Mouse (Mus musculus): ENCODE data around the gene Tgoln1. TPM values are rescaled to one million over a fixed set of nuclear protein-coding genes. Genes with fewer than 3 reads are reported as not detected.

The Tgoln1 gene
- total RNA-seq (2023), result 100 to 1,000 TPM; 103 to 105 TPM

DNA sequence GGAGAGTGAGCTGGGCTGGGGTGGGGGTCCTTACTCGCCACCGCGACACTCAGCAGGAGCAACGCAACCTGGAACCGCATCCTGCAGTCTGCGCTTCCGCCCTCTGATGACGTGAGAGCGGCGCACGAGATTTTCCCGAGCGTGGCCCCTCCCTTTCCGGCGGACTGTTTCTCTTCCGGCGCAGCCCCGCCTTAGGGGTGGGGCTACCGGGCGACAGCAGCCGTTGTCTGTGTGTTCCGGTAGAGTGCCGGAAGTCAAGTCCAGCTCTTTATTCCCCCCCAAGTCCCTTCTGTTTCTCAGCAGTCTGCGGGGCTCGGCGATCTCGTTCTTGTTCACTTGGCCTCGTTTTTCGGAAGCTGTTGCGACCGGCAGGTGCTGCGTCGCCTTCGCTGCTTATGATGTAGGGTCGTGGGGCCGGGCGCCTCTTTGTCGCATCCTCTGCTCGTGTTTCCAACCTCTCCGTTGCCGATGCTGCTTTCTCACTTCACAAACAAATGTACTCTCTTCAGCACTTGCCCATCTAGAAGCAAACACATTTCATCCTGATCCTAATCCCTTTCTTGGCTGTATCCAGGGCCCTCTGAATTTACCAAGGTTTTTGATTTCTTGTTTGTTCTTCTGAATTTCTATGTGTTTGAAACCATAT lies at the start of gene Tgoln1:
Tgoln1 (minus strand) TSS at position 358 of the 646 bp plus-strand sequence.

DNA sequence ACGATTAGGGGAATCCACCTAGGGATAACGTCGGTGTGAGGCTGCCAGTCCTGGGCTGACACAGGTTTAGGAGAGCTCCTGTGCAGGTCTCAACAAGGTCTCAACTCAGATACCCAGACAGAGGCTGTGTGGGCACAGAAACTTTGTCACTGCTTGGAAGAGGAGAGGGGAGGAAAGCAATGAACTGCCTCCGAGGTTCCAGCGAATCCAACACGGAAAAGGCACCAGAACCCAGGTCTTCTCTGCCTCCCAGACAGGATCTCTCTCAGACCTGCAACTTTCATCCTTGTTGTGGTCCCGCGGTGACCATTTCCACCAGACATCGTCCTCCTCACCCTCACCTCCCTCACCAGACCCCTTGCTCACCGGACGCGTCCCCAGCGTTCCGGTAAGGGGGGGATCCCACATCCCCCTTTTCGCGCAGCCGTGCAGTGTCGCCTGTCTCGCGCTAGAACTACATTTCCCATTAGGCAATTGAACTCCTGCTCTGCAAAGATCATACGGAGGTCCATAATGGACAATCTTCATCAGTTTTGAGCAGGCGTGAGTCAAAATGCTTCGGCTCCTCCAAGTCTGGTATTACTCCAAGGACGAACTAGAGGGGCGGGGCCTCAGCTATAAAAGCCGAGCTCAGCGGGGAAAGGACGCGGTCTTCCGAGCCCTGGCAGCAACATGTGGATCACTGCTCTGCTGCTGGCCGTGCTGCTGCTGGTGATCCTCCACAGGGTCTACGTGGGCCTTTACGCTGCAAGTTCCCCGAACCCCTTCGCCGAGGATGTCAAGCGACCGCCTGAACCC lies 18.6 kb downstream of the Tgoln1 start, which contains the start of the genes Elmod3 and Retsat:
Elmod3 (minus strand) TSS at position 458 of the 798 bp plus-strand sequence.
Retsat (plus strand) TSS at position 520 of the 798 bp plus-strand sequence.

Other genes with a start within 250 kb of the Tgoln1 start
- 10 to 100 TPM; 22.0 to 32.9 TPM for gene Vamp5, start 236.5 kb downstream of the Tgoln1 start, total RNA-seq (2023)
- gene Vamp8, start 226.3 kb downstream of the Tgoln1 start, total RNA-seq (2023), result 100 to 1,000 TPM; 201 to 211 TPM
- 10 to 100 TPM; 14.1 to 18.7 TPM for gene Ggcx, start 202.7 kb downstream of the Tgoln1 start, total RNA-seq (2023)
- gene Mat2a, start 177.4 kb downstream of the Tgoln1 start, total RNA-seq (2023), result 100 to 1,000 TPM; 204 to 208 TPM
- under 1 TPM in 1 of 2 experiments, not detected in 1; 0.39 TPM for gene Sh2d6, start 95.3 kb downstream of the Tgoln1 start, total RNA-seq (2023)
- gene Capg, start 72.6 kb downstream of the Tgoln1 start, total RNA-seq (2023), result 100 to 1,000 TPM; 179 to 182 TPM
- gene Elmod3, start 18.6 kb downstream of the Tgoln1 start, total RNA-seq (2023), result 1 to 10 TPM; 7.4 to 8.7 TPM
- 10 to 100 TPM; 21.5 to 27.7 TPM for gene Retsat, start 18.5 kb downstream of the Tgoln1 start, total RNA-seq (2023)
- under 1 TPM; 0.33 to 0.42 TPM for gene Tcf7l1, start 172.3 kb upstream of the Tgoln1 start, total RNA-seq (2023)

All from monocyte, adult 59 days (primary cell).